In the genomic region with DNA sequence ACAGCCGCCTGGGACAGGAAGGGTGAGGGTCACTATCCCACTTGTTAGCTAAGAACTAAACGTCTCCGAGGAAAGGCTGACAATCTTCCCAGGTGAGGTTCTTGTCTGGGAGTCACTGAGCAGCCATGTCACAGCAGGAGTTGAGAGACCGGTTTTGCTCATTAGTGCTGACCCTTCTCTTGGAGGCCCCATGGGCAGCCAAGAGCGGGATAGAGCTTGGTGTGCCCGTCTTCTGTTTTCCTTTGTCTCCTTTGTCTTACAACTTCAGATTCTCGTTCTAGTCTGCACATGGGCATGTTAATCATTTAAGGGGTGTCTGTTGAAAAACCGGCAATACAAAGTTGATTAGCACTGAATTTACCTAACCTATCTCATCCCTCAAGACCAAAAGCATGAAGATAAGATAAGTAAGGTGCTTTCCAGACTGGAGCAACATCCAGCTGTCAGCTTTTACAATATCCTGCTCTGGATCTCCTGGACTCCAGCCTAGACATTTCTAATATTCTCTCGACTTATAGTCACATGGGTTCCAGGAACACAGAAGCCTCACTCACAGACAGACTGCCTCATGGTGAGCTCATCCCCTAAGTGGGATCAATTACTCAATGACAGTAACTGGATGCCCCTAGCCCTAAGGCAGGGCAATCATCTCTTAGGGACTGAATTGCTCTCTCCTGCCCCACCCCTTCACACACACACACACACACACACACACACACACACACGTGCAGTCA, we compare ENCODE assay signal across 21 mouse cellular contexts. TPM values are rescaled to one million over a fixed set of nuclear protein-coding genes. Genes with fewer than 3 reads are reported as not detected.
DNase-seq lines count a peak whose midpoint lies in the region; ATAC-seq lines count a peak whose summit lies in the region.
"Had no signal": no experiment of that assay in that cellular context is flagged by ENCODE, and none has a peak within 500 bp of the region (broad histone marks: within the 10 kb centered on the region; RNA-seq: fewer than 3 reads in every experiment).

No protein-coding gene starts in this region.

- ATAC-seq in embryonic facial prominence, embryonic 11.5 days (replicated peaks; ENCODE audit: insufficient number of reproducible peaks, low FRiP score, low TSS enrichment, low read depth), result peak; percentile 40; the same call in 1 of the 2 replicates
- peak; percentile 55; the same call in 1 of the 2 replicates for ATAC-seq in neural tube, embryonic 13.5 days (ENCODE audit: low read depth)
- no peak for ATAC-seq in neural tube, embryonic 15.5 days (ENCODE audit: low FRiP score)
- peak; percentile 19; the same call in 1 of the 2 replicates for ATAC-seq in limb, embryonic 15.5 days (ENCODE audit: insufficient number of reproducible peaks, low FRiP score, low TSS enrichment, low read depth)
- ATAC-seq: inflammation-experienced regulatory T-cells, adult 6 months; lung, postnatal 0 days had no signal

- H3K27ac ChIP-seq in embryonic facial prominence, embryonic 11.5 days (replicated peaks; ENCODE audit: low read depth, low read length), result no peak overlapping the region
- H3K27ac ChIP-seq in embryonic facial prominence, embryonic 10.5 days (replicated peaks), result no peak overlapping the region
- no peak overlapping the region; the same call in 1 of the 2 replicates for H3K27ac ChIP-seq in neural tube, embryonic 13.5 days (replicated peaks)
- H3K27ac ChIP-seq in neural tube, embryonic 15.5 days (replicated peaks), result no peak overlapping the region
- no peak overlapping the region for H3K27ac ChIP-seq in limb, embryonic 15.5 days
- H3K27ac ChIP-seq: forebrain, embryonic 12.5 days; kidney, postnatal 0 days; layer of hippocampus, adult 2 months; liver, embryonic 13.5 days had no signal

- H3K4me2 ChIP-seq in embryonic facial prominence, embryonic 11.5 days (ENCODE audit: low read depth, low read length), result no peak overlapping the region
- no peak overlapping the region for H3K4me2 ChIP-seq in neural tube, embryonic 13.5 days
- no peak overlapping the region for H3K4me2 ChIP-seq in neural tube, embryonic 15.5 days
- H3K4me2 ChIP-seq in limb, embryonic 15.5 days, result no peak overlapping the region
- H3K4me2 ChIP-seq: forebrain, embryonic 12.5 days; heart, embryonic 11.5 days; liver, embryonic 13.5 days had no signal

- 73% methylated on average over 10 of the region's 10 CpGs for WGBS in embryonic facial prominence, embryonic 11.5 days
- 76% methylated on average over 10 of the region's 10 CpGs for WGBS in embryonic facial prominence, embryonic 10.5 days
- 68% methylated on average over 10 of the region's 10 CpGs for WGBS in neural tube, embryonic 13.5 days
- WGBS in neural tube, embryonic 15.5 days, result 72% methylated on average over 10 of the region's 10 CpGs
- 58% methylated on average over 10 of the region's 10 CpGs for WGBS in limb, embryonic 15.5 days

- no peaks in the 10 kb centered on the region for H3K27me3 ChIP-seq in embryonic facial prominence, embryonic 11.5 days (ENCODE audit: control insufficient read depth, insufficient read depth, low read length)
- H3K27me3 ChIP-seq in embryonic facial prominence, embryonic 10.5 days (replicated peaks; ENCODE audit: low read depth, poor library complexity, severe bottlenecking), result no peaks in the 10 kb centered on the region
- no peaks in the 10 kb centered on the region for H3K27me3 ChIP-seq in neural tube, embryonic 13.5 days
- no peaks in the 10 kb centered on the region for H3K27me3 ChIP-seq in neural tube, embryonic 15.5 days (replicated peaks)
- H3K27me3 ChIP-seq in limb, embryonic 15.5 days, result no peaks in the 10 kb centered on the region
- H3K27me3 ChIP-seq: forebrain, embryonic 12.5 days; liver, embryonic 13.5 days had no signal

- H3K9me3 ChIP-seq in embryonic facial prominence, embryonic 11.5 days (replicated peaks; ENCODE audit: control insufficient read depth, low read length), result no peaks in the 10 kb centered on the region
- no peaks in the 10 kb centered on the region for H3K9me3 ChIP-seq in embryonic facial prominence, embryonic 10.5 days
- no peaks in the 10 kb centered on the region for H3K9me3 ChIP-seq in neural tube, embryonic 13.5 days
- no peaks in the 10 kb centered on the region for H3K9me3 ChIP-seq in neural tube, embryonic 15.5 days (replicated peaks)
- no peaks in the 10 kb centered on the region for H3K9me3 ChIP-seq in limb, embryonic 15.5 days
- H3K9me3 ChIP-seq: forebrain, embryonic 12.5 days; liver, embryonic 13.5 days had no signal

- H3K36me3 ChIP-seq in embryonic facial prominence, embryonic 11.5 days (replicated peaks; ENCODE audit: control insufficient read depth, insufficient read depth, low read depth, low read length), result no peaks in the 10 kb centered on the region
- H3K36me3 ChIP-seq in embryonic facial prominence, embryonic 10.5 days (replicated peaks), result no peaks in the 10 kb centered on the region
- H3K36me3 ChIP-seq in neural tube, embryonic 13.5 days, result no peaks in the 10 kb centered on the region
- H3K36me3 ChIP-seq in neural tube, embryonic 15.5 days, result no peaks in the 10 kb centered on the region
- H3K36me3 ChIP-seq in limb, embryonic 15.5 days, result no peaks in the 10 kb centered on the region
- H3K36me3 ChIP-seq: forebrain, embryonic 12.5 days; liver, embryonic 13.5 days had no signal

- H3K4me1 ChIP-seq in embryonic facial prominence, embryonic 11.5 days (ENCODE audit: control insufficient read depth, insufficient read depth, low read length), result no peaks in the 10 kb centered on the region
- peaks cover 16% of the 10 kb centered on the region for H3K4me1 ChIP-seq in embryonic facial prominence, embryonic 10.5 days
- H3K4me1 ChIP-seq in neural tube, embryonic 13.5 days (replicated peaks), result peaks cover 9% of the 10 kb centered on the region; the same call in 1 of the 2 replicates
- H3K4me1 ChIP-seq in neural tube, embryonic 15.5 days, result no peaks in the 10 kb centered on the region
- H3K4me1 ChIP-seq in limb, embryonic 15.5 days, result peaks cover 9% of the 10 kb centered on the region; the same call in 1 of the 2 replicates
- H3K4me1 ChIP-seq: megakaryocyte, embryonic 14.5 days had no signal

- no peak overlapping the region for H3K9ac ChIP-seq in embryonic facial prominence, embryonic 11.5 days (replicated peaks; ENCODE audit: low read length)
- H3K9ac ChIP-seq in neural tube, embryonic 13.5 days, result no peak overlapping the region
- H3K9ac ChIP-seq in neural tube, embryonic 15.5 days (replicated peaks), result no peak overlapping the region
- no peak overlapping the region for H3K9ac ChIP-seq in limb, embryonic 15.5 days
- H3K9ac ChIP-seq: forebrain, embryonic 12.5 days; liver, embryonic 13.5 days had no signal

- no peak overlapping the region for H3K4me3 ChIP-seq in embryonic facial prominence, embryonic 11.5 days (ENCODE audit: low read depth, low read length)
- H3K4me3 ChIP-seq in embryonic facial prominence, embryonic 10.5 days, result no peak overlapping the region
- H3K4me3 ChIP-seq in neural tube, embryonic 13.5 days, result no peak overlapping the region
- H3K4me3 ChIP-seq in neural tube, embryonic 15.5 days (replicated peaks), result no peak overlapping the region
- no peak overlapping the region for H3K4me3 ChIP-seq in limb, embryonic 15.5 days
- H3K4me3 ChIP-seq: forebrain, embryonic 12.5 days; layer of hippocampus, adult 2 months; liver, embryonic 13.5 days; megakaryocyte, embryonic 14.5 days had no signal

- no peak for DNase-seq in embryonic facial prominence, embryonic 11.5 days (ENCODE audit: low spot score)
- no peak for DNase-seq in embryonic facial prominence, embryonic 10.5 days (ENCODE audit: low spot score)
- no peak for DNase-seq in heart, adult 8-10 months (ENCODE audit: low spot score)
- no peak for DNase-seq in lung, adult 18-20 months
- no peak for DNase-seq in thymus, postnatal 4 days
- DNase-seq: adrenal gland, postnatal 14 days; cerebellum, adult 8-10 months; gastrocnemius, postnatal 14 days; heart, postnatal 14 days; liver, embryonic 13.5 days had no signal

RNA-seq across cellular contexts. Expression of gene Mreg, which starts 15.3 kb away (rescaled TPM):
- polyA plus RNA-seq in embryonic facial prominence, embryonic 11.5 days (2014; fragmentation: Nextera tagmentation; extraction: Ambion mirVana), result 24.2 and 24.7 TPM in 2 replicates
- 20.3 and 21.1 TPM in 2 replicates for polyA plus RNA-seq in embryonic facial prominence, embryonic 10.5 days (2016; fragmentation: Nextera tagmentation; extraction: Ambion mirVana)
- 12.9 and 13.6 TPM in 2 replicates for polyA plus RNA-seq in neural tube, embryonic 13.5 days (2015; fragmentation: Nextera tagmentation; extraction: Ambion mirVana)
- polyA plus RNA-seq in neural tube, embryonic 15.5 days (2015; fragmentation: Nextera tagmentation; extraction: Ambion mirVana), result 2.9 and 21.3 TPM in 2 replicates
- polyA plus RNA-seq in limb, embryonic 15.5 days (2015; fragmentation: Nextera tagmentation; extraction: Ambion mirVana), result 5.4 and 5.6 TPM in 2 replicates
- 10 to 100 TPM; 33.3 to 40.4 (median 37.5) TPM for total RNA-seq in heart, adult 8-10 months (2022)
- total RNA-seq: MEL had no signal
